Mouse (Mus musculus) heart, postnatal 25 days (tissue): Measurements from ENCODE around the gene Arfip1. TPM values are rescaled to one million over a fixed set of nuclear protein-coding genes. Genes with fewer than 3 reads are reported as not detected.
"Not testable (repeated sequence)": the region's sequence is repeated elsewhere in the genome, so short reads cannot be mapped to it uniquely, and the experiment has no call there.

Experiments
- DNase-seq: peaks from one replicate; pipeline ENCODE4 v3.0.0; 2022; ENCODE audit warnings: low spot score
- intact Hi-C: fragments of 180-260 bp; cut with DNase I; formaldehyde crosslinking; loops from one replicate; pipeline ENCODE4 v1.15.1; 2025
- total RNA-seq, 2 experiments: library from RNA; stranded (reverse); gene quantifications; 2 replicates each; pipeline ENCODE4 v1.2.3; 2021

The Arfip1 gene
- total RNA-seq, 2 experiments from 2014 or later: 16.8 to 17.5 TPM

- intact Hi-C loops: no loop called here
- no peak for DNase-seq
These were observed 470 bp upstream of the Arfip1 start for GRCm38 (mm10) chr3:84582913-84583276.

DNA sequence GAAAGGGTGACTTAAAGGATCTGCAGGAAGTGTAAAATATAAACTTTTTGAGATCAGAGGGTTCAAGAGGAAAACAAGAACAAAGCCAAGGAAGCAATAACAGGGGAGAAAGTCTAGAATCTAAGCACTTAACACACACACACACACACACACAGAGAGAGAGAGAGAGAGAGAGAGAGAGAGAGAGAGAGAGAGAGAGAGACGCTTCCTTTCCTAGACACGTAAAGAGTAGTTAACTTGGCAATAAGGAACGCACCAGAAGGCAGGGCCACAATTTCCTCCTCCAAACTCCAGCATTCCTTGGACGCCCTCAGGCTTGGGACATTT is 766 bp downstream of the Arfip1 start:
- intact Hi-C loops: no loop called here
- no peak for DNase-seq

DNA sequence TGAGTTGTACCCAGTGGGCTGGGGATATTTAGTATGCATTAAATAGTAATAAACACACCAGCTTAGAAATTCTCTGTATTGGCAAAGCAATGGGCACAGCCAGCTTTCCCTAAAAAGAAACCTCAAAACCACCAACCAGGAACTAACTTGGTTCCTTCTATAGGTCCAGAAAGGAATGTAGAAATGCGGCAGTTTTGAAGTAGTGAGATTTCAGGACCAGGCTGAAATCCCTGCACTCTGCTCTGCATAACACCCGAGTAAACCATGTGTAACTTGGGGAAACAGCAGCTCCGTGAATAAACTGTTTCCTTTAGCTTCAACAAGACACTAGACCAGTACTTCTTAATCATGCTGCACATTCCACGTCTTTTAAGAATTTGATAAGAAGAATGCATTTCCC is 1.7 kb downstream of the Arfip1 start:
- DNase-seq: no peak
- intact Hi-C loops: no loop called here

DNA sequence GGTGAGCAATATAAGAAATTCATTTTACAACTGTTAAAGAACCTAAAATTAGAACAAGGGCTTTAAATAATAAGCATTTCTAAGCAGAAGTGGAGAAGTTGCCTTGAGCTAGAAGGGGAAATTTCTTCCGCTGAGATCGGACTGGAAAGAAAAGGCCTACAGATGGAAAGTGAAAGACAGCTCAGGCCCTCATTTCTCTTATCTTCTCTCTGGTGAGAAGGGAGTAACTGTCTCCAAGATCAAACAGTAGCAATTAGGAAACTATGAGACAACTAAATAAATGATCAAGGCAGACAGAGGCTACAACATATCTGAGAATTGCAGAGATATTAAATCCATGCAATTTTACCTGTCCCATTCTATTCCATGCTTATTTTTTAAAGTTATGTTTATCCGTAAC is 11.9 kb downstream of the Arfip1 start:
- no peak for DNase-seq
- intact Hi-C loops: no loop called here

DNA sequence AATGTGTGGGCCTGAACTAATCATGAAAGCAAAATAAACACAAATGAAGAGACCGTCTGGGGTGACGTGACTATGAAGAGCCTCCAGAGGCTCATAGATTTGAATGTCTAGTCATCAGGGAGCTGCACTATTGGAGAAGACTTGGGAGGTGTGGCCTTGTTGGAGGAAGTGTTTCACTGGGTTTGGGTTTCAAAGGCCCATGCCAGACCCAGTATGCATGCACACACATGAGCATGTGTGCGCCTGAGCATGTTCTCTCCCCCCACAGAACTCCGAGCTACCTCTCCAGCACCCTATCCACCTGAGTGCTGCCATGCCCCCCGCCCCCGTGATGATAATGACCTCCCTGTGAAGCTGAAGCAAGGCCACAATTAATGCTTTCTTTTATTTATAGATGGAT is 12.8 kb downstream of the Arfip1 start:
- DNase-seq: no peak
- intact Hi-C loops: no loop called here

GRCm38 (mm10) chr3:84568540-84568939 is 13.9 kb downstream of the Arfip1 start:
- no peak for DNase-seq

GRCm38 (mm10) chr3:84563415-84563814 is 19.0 kb downstream of the Arfip1 start:
- DNase-seq: no peak
- intact Hi-C loops: no loop called here

More at GRCm38 (mm10) chr3:84568540-84568939, 13.9 kb downstream of the Arfip1 start:
- intact Hi-C loops: no loop called here

- DNase-seq, intact Hi-C loops: not testable (repeated sequence)
These were observed 19.5 kb downstream of the Arfip1 start for GRCm38 (mm10) chr3:84562911-84563310.

GRCm38 (mm10) chr3:84558301-84558700 is 24.1 kb downstream of the Arfip1 start:
- intact Hi-C loops: no loop called here
- no peak for DNase-seq

DNA sequence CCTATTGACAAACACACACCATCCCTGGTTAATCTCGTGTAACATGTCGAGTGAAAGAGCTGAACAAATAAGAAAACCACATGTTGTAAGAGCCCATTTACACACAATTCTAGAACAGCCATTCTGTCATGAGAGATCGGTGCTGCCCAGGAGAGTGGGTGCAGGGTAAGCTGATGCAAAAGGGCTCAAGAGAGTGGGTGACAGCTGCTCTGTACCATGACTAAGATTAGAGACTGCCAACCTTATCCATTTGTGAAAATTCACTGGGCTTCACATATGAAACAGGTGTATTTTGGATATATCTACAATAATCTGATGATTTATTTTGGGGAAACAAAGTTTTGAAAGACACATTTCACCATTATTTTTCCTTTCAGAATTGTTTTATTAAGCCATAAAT is 26.6 kb downstream of the Arfip1 start:
- intact Hi-C loops: no loop called here

GRCm38 (mm10) chr3:84547177-84547576 is 35.2 kb downstream of the Arfip1 start:
- intact Hi-C loops: loop anchor here (10.0 kb wide), 1 partner anchor 232 kb away; no protein-coding TSS in a partner anchor
- DNase-seq: no peak

More for the DNA sequence above, 26.6 kb downstream of the Arfip1 start:
- DNase-seq: no peak

DNA sequence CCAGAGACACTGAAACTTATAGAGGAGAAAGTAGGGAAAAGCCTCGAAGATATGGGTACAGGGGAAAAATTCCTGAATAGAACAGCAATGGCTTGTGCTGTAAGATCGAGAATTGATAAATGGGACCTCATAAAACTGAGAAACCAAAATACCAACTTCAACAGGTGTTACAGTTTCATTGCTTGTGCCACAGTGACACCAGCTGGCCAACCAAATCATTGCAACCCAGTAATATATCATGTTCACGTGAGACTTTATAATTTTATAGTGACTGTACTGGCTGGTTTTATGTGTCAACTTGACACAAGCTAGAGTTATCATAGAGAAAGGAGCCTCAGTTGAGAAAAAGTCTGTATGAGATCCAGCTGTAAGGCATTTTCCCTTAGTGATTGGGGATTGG is 40.0 kb downstream of the Arfip1 start:
- intact Hi-C loops: loop anchor here (1.0 to 10.0 kb wide), 3 partner anchors 190 to 365 kb away; no protein-coding TSS in a partner anchor

GRCm38 (mm10) chr3:84541881-84542280 is 40.5 kb downstream of the Arfip1 start:
- no peak for DNase-seq
- intact Hi-C loops: loop anchor here (1.0 to 10.0 kb wide), 4 partner anchors 190 to 365 kb away; no protein-coding TSS in a partner anchor

More for the DNA sequence above, 40.0 kb downstream of the Arfip1 start:
- not testable (repeated sequence) for DNase-seq

DNA sequence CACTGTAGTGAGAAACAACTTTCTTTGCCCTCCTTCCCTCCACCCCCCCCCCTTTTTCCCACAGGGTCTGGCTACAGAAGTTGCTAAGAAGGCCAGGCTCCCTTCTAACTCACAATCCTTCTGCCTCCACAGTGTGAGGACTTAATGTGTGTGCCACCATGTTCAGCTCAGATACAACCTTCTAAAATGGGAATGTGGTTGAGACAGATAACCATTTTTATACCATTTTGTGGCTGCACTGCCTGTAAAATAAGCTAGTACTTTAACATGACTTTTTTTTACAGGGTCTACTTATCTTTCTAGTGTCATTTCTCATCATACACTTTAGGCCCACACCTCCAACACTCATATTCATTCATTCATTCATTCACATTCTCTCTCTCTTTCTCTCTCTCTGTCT is 41.8 kb downstream of the Arfip1 start:
- DNase-seq: no peak
- intact Hi-C loops: loop anchor here (2.0 to 10.0 kb wide), 3 partner anchors 196 to 363 kb away; no protein-coding TSS in a partner anchor

- no peak for DNase-seq
These were observed 45.4 kb downstream of the Arfip1 start for GRCm38 (mm10) chr3:84536987-84537386.

GRCm38 (mm10) chr3:84533227-84533626 is 49.2 kb downstream of the Arfip1 start:
- intact Hi-C loops: no loop called here
- no peak for DNase-seq

More at GRCm38 (mm10) chr3:84536987-84537386, 45.4 kb downstream of the Arfip1 start:
- intact Hi-C loops: no loop called here

DNA sequence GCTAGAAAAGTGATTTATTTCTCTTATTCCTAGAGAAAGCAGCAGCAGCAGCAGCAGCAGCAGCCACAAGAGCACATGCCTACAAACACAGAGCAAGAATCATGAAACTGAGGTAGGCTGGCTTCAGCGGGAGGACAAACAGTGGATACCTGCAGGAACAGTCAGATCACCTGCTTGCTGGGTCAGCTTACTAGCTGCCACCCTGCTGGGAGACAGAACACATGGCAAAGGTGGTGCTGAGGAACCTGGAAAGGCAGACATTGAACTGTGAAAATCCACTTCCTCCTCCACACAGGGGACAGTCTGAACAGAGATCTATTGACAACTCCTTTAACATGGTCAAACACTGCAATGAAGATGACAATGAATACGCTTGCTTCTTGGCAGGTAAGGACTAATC is 53.4 kb downstream of the Arfip1 start:
- no peak for DNase-seq
- intact Hi-C loops: no loop called here

GRCm38 (mm10) chr3:84524952-84525351 is 57.5 kb downstream of the Arfip1 start:
- DNase-seq: no peak
- intact Hi-C loops: no loop called here

- intact Hi-C loops: no loop called here
- no peak for DNase-seq
These were observed 66.3 kb downstream of the Arfip1 start for GRCm38 (mm10) chr3:84516163-84516562.

GRCm38 (mm10) chr3:84512774-84513515 is 69.5 kb downstream of the Arfip1 start:
- no peak for DNase-seq
- intact Hi-C loops: no loop called here

DNA sequence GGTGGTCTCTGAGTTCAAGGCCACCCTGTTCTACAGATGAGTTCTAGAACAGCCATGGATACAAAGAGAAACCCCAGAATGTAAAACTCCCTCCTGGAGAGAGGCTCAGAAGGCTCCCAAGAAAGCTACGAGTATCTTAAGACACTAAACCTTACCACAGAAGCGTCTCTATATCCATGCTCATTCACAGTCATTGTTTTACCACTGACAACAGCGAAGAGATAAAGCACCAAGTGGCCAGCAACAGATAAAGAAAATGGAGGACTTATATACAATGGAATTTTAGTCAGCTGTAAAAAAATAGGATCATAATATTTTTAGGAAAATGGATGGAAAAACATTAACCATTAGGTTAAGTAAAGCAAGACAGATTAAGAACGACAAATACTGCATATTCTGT is 77.2 kb downstream of the Arfip1 start:
- no peak for DNase-seq
- intact Hi-C loops: no loop called here

GRCm38 (mm10) chr3:84504291-84504690 is 78.1 kb downstream of the Arfip1 start:
- no peak for DNase-seq

More at GRCm38 (mm10) chr3:84504291-84504690, 78.1 kb downstream of the Arfip1 start:
- intact Hi-C loops: no loop called here
